Mouse (Mus musculus) cortical plate, adult 2 months (tissue): Measurements from ENCODE around the gene Carmil1.

Experiments
- CTCF ChIP-seq: fragments of 200-500 bp; IDR thresholded peaks from 2 replicates; pipeline ENCODE4 v1.5.1; 2011; ENCODE audit warnings: mild to moderate bottlenecking, control low read depth, low read length; ENCODE audit not compliant: insufficient read depth; ENCODE audit errors: extremely low read depth
- POLR2A ChIP-seq: fragments of 200-500 bp; IDR thresholded peaks from 2 replicates; pipeline ENCODE4 v1.6.1; 2011; ENCODE audit warnings: mild to moderate bottlenecking, low read length, control low read depth; ENCODE audit not compliant: insufficient read depth; ENCODE audit errors: extremely low read depth

- no peak for TF ChIP-seq POLR2A
- no peak for TF ChIP-seq CTCF
Measured at GRCm38 (mm10) chr13:24117181-24117812, 163.3 kb downstream of the Carmil1 start.
